In the genomic region with DNA sequence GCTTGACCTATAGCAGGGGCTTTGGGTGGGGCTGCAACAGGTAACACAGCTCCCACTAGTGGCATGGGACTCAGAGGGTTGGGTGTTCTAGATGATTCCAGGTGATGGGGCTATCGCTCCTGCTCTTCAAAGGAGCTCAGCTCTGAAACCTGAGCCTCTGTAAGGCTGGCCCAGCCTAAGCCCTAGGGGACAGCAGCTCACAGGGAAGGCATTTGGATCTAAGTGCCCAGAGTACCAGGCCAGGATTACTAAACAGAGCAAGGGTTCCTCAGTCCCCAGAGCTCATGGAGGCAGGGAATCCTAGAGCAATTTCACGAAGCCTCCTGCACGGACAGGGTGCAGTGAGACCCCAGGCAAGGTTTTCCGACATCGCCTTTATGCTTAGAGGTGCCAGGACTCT, we compare ENCODE assay signal across 13 mouse cellular contexts. TPM values are rescaled to one million over a fixed set of nuclear protein-coding genes. Genes with fewer than 3 reads are reported as not detected.
A peak's percentile ranks its signal among the peaks of the same experiment; 100 is the strongest.
DNase-seq lines count a peak whose midpoint lies in the region; ATAC-seq and TF ChIP-seq lines count a peak whose summit lies in the region.
"Had no signal": no experiment of that assay in that cellular context is flagged by ENCODE, and none has a peak within 500 bp of the region (broad histone marks: within the 10 kb centered on the region; RNA-seq: fewer than 3 reads in every experiment).

No protein-coding gene starts in this region.

- H3K9me3 ChIP-seq in heart, postnatal 0 days (replicated peaks; ENCODE audit: control insufficient read depth, low read length), result no peaks in the 10 kb centered on the region
- H3K9me3 ChIP-seq: midbrain, embryonic 12.5 days had no signal

- no peak for TF ChIP-seq EP300 in heart, adult 2 months (IDR thresholded peaks at IDR 0.05; ENCODE audit: insufficient read depth, low read depth, low read length)
- no peak for TF ChIP-seq EP300 in heart, postnatal 0 days (IDR thresholded peaks at IDR 0.05; ENCODE audit: low read depth)

- DNase-seq in heart, adult 2 months, result no peak
- DNase-seq in heart, postnatal 4 days, result no peak
- no peak for DNase-seq in lung, adult 2 months
- no peak for DNase-seq in lung, postnatal 4 days
- DNase-seq in heart, postnatal 0 days (ENCODE audit: low spot score), result no peak
- DNase-seq in frontal cortex, postnatal 14 days (ENCODE audit: low spot score in 2 of 2), result no peak
- DNase-seq: adrenal gland, adult 2 months; cerebellum, postnatal 10 days had no signal

- H3K36me3 ChIP-seq in heart, adult 2 months (ENCODE audit: control insufficient read depth, insufficient read depth, low read length), result no peaks in the 10 kb centered on the region
- no peaks in the 10 kb centered on the region for H3K36me3 ChIP-seq in heart, postnatal 0 days (replicated peaks; ENCODE audit: control insufficient read depth, insufficient read depth, low read length)
- no peaks in the 10 kb centered on the region for H3K36me3 ChIP-seq in small intestine, adult 2 months (ENCODE audit: control insufficient read depth, insufficient read depth, low read length)
- H3K36me3 ChIP-seq: midbrain, embryonic 12.5 days had no signal

- peak overlapping the region; percentile 71 for H3K9ac ChIP-seq in heart, adult 2 months (ENCODE audit: low read depth, low read length)
- H3K9ac ChIP-seq in heart, postnatal 0 days (replicated peaks; ENCODE audit: low read depth, low read length), result no peak overlapping the region
- H3K9ac ChIP-seq: midbrain, embryonic 12.5 days had no signal

- no peak for ATAC-seq in heart, postnatal 0 days (ENCODE audit: insufficient read depth, low read depth)
- no peak for ATAC-seq in megakaryocyte-erythroid progenitor cell, adult 5-6 weeks (replicated peaks; ENCODE audit: low FRiP score, low TSS enrichment, poor library complexity, severe bottlenecking)

- no peak for TF ChIP-seq POLR2A in heart, adult 2 months (IDR thresholded peaks at IDR 0.05; ENCODE audit: insufficient read depth, low read depth, low read length)
- TF ChIP-seq POLR2A in lung, adult 2 months (IDR thresholded peaks at IDR 0.05; ENCODE audit: borderline replicate concordance, extremely low read depth, low read depth, low read length), result no peak
- TF ChIP-seq POLR2A in small intestine, adult 2 months (IDR thresholded peaks at IDR 0.05; ENCODE audit: low read depth, low read length), result no peak

- intact Hi-C loops in heart, adult 2 months (cut with DNase I), result no loop called here

- H3K4me1 ChIP-seq in heart, adult 2 months (ENCODE audit: control insufficient read depth, insufficient read depth, low read length), result peaks cover 8% of the 10 kb centered on the region
- peaks cover 11% of the 10 kb centered on the region for H3K4me1 ChIP-seq in lung, adult 2 months (ENCODE audit: control insufficient read depth, insufficient read depth, low read length)
- peaks cover 6% of the 10 kb centered on the region; the same call in 1 of the 2 replicates for H3K4me1 ChIP-seq in heart, postnatal 0 days (ENCODE audit: control insufficient read depth, insufficient read depth)
- H3K4me1 ChIP-seq in small intestine, adult 2 months (ENCODE audit: control insufficient read depth, insufficient read depth, insufficient read length, low read length), result no peaks in the 10 kb centered on the region

- H3K27me3 ChIP-seq in heart, adult 2 months (ENCODE audit: control insufficient read depth, insufficient read depth, low read length), result no peaks in the 10 kb centered on the region
- H3K27me3 ChIP-seq in heart, postnatal 0 days (ENCODE audit: control insufficient read depth, insufficient read depth, low read length), result no peaks in the 10 kb centered on the region
- no peaks in the 10 kb centered on the region for H3K27me3 ChIP-seq in small intestine, adult 2 months (ENCODE audit: control insufficient read depth, insufficient read depth, low read length)
- H3K27me3 ChIP-seq: midbrain, embryonic 12.5 days had no signal

- peak overlapping the region; percentile 54 for H3K4me3 ChIP-seq in heart, adult 2 months
- H3K4me3 ChIP-seq in lung, adult 2 months (replicated peaks; ENCODE audit: extremely low read depth, low read depth, low read length), result peak overlapping the region; percentile 33
- peak overlapping the region; percentile 36 for H3K4me3 ChIP-seq in heart, postnatal 0 days (ENCODE audit: low read depth, low read length)
- peak overlapping the region; percentile 41 for H3K4me3 ChIP-seq in small intestine, adult 2 months (ENCODE audit: low read depth, low read length)
- H3K4me3 ChIP-seq: left cerebral cortex, adult 2 months; midbrain, embryonic 12.5 days had no signal

- H3K79me2 ChIP-seq in heart, adult 2 months (replicated peaks; ENCODE audit: control insufficient read depth, insufficient read depth, low read length), result no peaks in the 10 kb centered on the region

- H3K4me2 ChIP-seq in heart, postnatal 0 days (ENCODE audit: low read depth, low read length), result peak overlapping the region; percentile 51
- H3K4me2 ChIP-seq: midbrain, embryonic 12.5 days had no signal

- no peak for TF ChIP-seq CTCF in heart, adult 2 months (IDR thresholded peaks at IDR 0.05)
- TF ChIP-seq CTCF in lung, adult 2 months (IDR thresholded peaks at IDR 0.05; ENCODE audit: insufficient read depth, low read length), result no peak
- TF ChIP-seq CTCF in heart, postnatal 0 days (IDR thresholded peaks at IDR 0.05; ENCODE audit: low read depth), result no peak
- TF ChIP-seq CTCF in small intestine, adult 2 months (IDR thresholded peaks at IDR 0.05; ENCODE audit: extremely low read depth, insufficient read length, insufficient replicate concordance, low read depth, low read length), result no peak

- 44% methylated on average over 5 of the region's 5 CpGs for WGBS in heart, adult 2 months
- WGBS in lung, adult 2 months, result 76% methylated on average over 5 of the region's 5 CpGs
- whole genome bisulfite sequencing in heart, postnatal 0 days, result 59% methylated on average over 5 of the region's 5 CpGs
- 85% methylated on average over 5 of the region's 5 CpGs for WGBS in small intestine, adult 2 months

- peak overlapping the region; percentile 90 for H3K27ac ChIP-seq in heart, adult 2 months
- H3K27ac ChIP-seq in heart, postnatal 0 days (ENCODE audit: low read depth), result peak overlapping the region; percentile 67
- 0 out of 2 replicates have a peak overlapping the region, but pooled peaks have one; percentile 12 for H3K27ac ChIP-seq in small intestine, adult 2 months (ENCODE audit: insufficient read depth, low read depth, low read length)
- H3K27ac ChIP-seq: left cerebral cortex, adult 2 months; midbrain, embryonic 12.5 days had no signal

RNA-seq across cellular contexts. Expression of a gene that starts 0.7 kb away (rescaled TPM):
- total RNA-seq in heart, adult 2 months (2021), result 10 to 100 TPM; 30.4 to 44.1 TPM
- polyA plus RNA-seq in heart, adult 2 months (2012; rRNA removed), result 17.6 and 29.4 TPM in 2 replicates
- total RNA-seq in heart, postnatal 4 days (2021), result 10 to 100 TPM; 42.1 to 43.6 TPM
- 21.9 and 22.2 TPM in 2 replicates for polyA plus RNA-seq in lung, adult 2 months (2012; rRNA removed)
- total RNA-seq in heart, postnatal 0 days (2014; rRNA removed; ENCODE audit: low replicate concordance), result 41.7 and 85.7 TPM in 2 replicates
- polyA plus RNA-seq in heart, postnatal 0 days (2015; fragmentation: Nextera tagmentation; extraction: Ambion mirVana), result 18.7 and 20.4 TPM in 2 replicates
- polyA plus RNA-seq in small intestine, adult 2 months (2012; rRNA removed), result 3.5 and 5.5 TPM in 2 replicates
- total RNA-seq in megakaryocyte-erythroid progenitor cell, adult 5-6 weeks (2014; fragmentation: Nextera tagmentation), result not detected in 2 replicates
- total RNA-seq in megakaryocyte-erythroid progenitor cell, adult 5-6 weeks (2017), result not detected in 2 replicates
- total RNA-seq: granulocyte monocyte progenitor cell, adult 5-6 weeks had no signal

RNA-seq across cellular contexts. Expression of a gene that starts 1.4 kb away (rescaled TPM):
- total RNA-seq in heart, adult 2 months (2021), result 10 to 100 TPM; 11.5 to 12.9 TPM
- 14.2 and 15.2 TPM in 2 replicates for polyA plus RNA-seq in heart, adult 2 months (2012; rRNA removed)
- 1 to 10 TPM; 2.3 to 2.9 TPM for total RNA-seq in heart, postnatal 4 days (2021)
- 10.1 and 10.2 TPM in 2 replicates for polyA plus RNA-seq in lung, adult 2 months (2012; rRNA removed)
- total RNA-seq in heart, postnatal 0 days (2014; rRNA removed; ENCODE audit: low replicate concordance), result 0.31 and 3.1 TPM in 2 replicates
- 0.92 and 1.7 TPM in 2 replicates for polyA plus RNA-seq in heart, postnatal 0 days (2015; fragmentation: Nextera tagmentation; extraction: Ambion mirVana)
- 4.4 and 4.8 TPM in 2 replicates for polyA plus RNA-seq in small intestine, adult 2 months (2012; rRNA removed)
- total RNA-seq in megakaryocyte-erythroid progenitor cell, adult 5-6 weeks (2014; fragmentation: Nextera tagmentation), result not detected in 2 replicates
- not detected in 2 replicates for total RNA-seq in megakaryocyte-erythroid progenitor cell, adult 5-6 weeks (2017)
- total RNA-seq: granulocyte monocyte progenitor cell, adult 5-6 weeks had no signal

RNA-seq across cellular contexts. Expression of a gene that starts 20.7 kb away (rescaled TPM):
- not detected for total RNA-seq in heart, adult 2 months (2021)
- polyA plus RNA-seq in heart, adult 2 months (2012; rRNA removed), result not detected in 2 replicates
- not detected for total RNA-seq in heart, postnatal 4 days (2021)
- 68.4 TPM in 1 of 2 replicates, not detected in the other for polyA plus RNA-seq in lung, adult 2 months (2012; rRNA removed)
- not detected in 2 replicates for total RNA-seq in heart, postnatal 0 days (2014; rRNA removed; ENCODE audit: low replicate concordance)
- polyA plus RNA-seq in heart, postnatal 0 days (2015; fragmentation: Nextera tagmentation; extraction: Ambion mirVana), result not detected in 2 replicates
- polyA plus RNA-seq in small intestine, adult 2 months (2012; rRNA removed), result not detected in 2 replicates
- total RNA-seq in megakaryocyte-erythroid progenitor cell, adult 5-6 weeks (2014; fragmentation: Nextera tagmentation), result not detected in 2 replicates
- not detected in 2 replicates for total RNA-seq in megakaryocyte-erythroid progenitor cell, adult 5-6 weeks (2017)
- total RNA-seq: adrenal gland, adult 2 months; granulocyte monocyte progenitor cell, adult 5-6 weeks; left cerebral cortex, adult 2 months had no signal
- polyA plus RNA-seq: adrenal gland, adult 2 months; midbrain, embryonic 12.5 days had no signal

Comparison
In these comparisons a context has a peak if more than half of its experiments do, and no peak if none do; other contexts are left out.
1. H3K27ac ChIP-seq: peak in every context shown above with its lines; median percentile 90 in heart, adult 2 months; 67 in heart, postnatal 0 days; 12 in small intestine, adult 2 months.
2. RNA of a gene that starts 0.7 kb away (total RNA-seq): 30.4 to 44.1 TPM in heart, adult 2 months, 42.1 to 43.6 TPM in heart, postnatal 4 days and 41.7 to 85.7 TPM in heart, postnatal 0 days; not detected in megakaryocyte-erythroid progenitor cell, adult 5-6 weeks; every median in the first group is over 10 times any median in the second.
3. Peak in every context shown above with its lines, with median percentiles within 50 percentile points of each other: H3K4me3 ChIP-seq.